Mouse (Mus musculus): Measurements from ENCODE around the gene Aftph. TPM values are rescaled to one million over a fixed set of nuclear protein-coding genes. Genes with fewer than 3 reads are reported as not detected.

Gene Aftph
- total RNA-seq, 2 experiments from 2014 or later, result 45.0 to 73.0 TPM

- ATAC-seq (replicated peaks; ENCODE audit: poor library complexity), result peak; percentile 55
Observed at GRCm38 (mm10) chr11:20729403-20729802, 12.0 kb downstream of the Aftph start.

DNA sequence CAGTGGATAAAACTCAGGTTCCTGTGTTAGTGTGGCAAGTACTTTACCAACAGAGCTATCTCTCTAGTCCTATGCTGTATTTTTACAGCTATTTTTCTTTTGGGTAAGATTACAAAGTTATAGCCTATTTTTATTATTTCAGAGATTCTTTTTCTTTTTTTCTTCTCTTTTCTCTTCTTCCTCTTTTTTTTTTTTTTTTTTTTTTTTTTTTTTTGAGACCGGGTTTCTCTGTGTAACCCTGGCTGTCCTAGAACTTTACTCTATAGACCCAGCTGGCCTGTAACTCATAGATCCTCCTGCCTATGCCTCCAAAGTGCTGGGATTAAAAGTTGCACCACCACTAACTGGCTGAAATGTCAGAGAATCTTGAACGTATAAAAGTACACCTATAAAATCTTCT, 13.3 kb downstream of the Aftph start:
- ATAC-seq (replicated peaks; ENCODE audit: poor library complexity), result no peak

GRCm38 (mm10) chr11:20723572-20723971, 17.8 kb downstream of the Aftph start:
- no peak for ATAC-seq (replicated peaks; ENCODE audit: poor library complexity)

DNA sequence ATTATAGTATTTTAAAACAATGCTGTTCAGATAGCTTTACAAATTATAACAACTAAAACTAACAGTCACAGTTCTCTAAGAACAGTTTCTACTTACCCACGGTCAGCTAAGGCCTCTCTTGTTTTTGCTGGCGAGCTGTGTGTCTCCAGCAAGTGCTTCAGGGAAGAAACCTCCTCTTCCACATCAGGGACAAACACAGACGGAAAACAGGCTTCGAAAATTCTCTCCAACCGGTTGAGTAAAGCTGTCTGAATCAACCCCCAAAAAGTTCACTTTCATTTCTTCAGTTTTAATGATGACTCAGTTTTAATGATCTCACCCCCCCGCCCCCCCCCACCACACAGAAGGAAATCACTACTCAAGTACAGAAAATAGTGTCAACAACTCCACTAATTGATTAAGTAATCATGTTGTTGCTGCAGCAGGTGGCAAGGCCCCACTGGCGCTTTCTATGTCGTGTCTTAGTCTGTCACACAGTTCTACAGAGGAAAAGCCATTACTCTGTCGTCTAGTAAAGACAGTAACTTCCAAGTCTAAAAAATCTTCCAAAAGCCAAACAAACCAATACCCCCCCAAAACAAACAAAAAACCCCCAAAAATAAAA, 29.2 kb downstream of the Aftph start:
- ATAC-seq (replicated peaks; ENCODE audit: poor library complexity), result no peak

GRCm38 (mm10) chr11:20691000-20691399, 50.4 kb downstream of the Aftph start:
- ATAC-seq (replicated peaks; ENCODE audit: poor library complexity), result peak; percentile 96

DNA sequence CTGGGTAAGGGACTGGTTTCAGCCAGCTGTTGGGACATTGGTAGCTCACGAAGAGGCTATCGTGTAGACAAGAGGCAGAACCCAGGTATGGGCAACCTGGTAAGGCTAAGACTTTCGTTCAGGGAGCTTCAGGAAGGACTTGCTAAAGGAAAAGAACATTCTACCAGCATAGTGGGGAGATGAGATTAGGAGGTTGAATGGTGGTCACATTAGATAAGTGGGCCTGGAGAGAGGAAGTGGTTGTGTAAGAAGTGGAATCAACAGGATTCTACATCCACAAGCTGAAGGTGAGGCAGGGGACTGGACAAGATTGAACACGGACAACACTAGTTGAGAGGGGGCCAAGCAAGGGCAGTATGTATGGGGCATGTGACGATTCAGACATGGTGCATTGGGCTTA, 59.7 kb downstream of the Aftph start:
- ATAC-seq (replicated peaks; ENCODE audit: poor library complexity), result no peak

DNA sequence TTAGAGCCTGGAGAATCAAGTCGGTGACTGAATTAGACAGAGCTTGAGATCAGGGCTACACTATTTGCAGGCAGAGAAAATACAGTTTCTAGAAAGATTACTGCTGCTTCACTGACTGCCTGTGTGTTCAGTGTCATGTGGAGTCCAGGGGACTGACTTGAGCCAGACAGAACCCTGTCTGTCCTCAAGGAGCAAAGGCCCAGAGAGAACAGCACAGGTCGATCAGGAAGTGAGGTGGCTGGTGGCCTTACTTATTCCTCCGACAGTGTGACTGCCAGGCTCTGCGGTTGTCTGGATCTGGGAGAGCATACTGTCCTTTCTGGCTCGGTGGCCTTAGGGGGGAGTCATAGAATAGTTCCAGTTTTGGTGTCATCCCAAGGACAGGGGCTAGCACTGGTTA, 60.6 kb downstream of the Aftph start:
- no peak for ATAC-seq (replicated peaks; ENCODE audit: poor library complexity)

DNA sequence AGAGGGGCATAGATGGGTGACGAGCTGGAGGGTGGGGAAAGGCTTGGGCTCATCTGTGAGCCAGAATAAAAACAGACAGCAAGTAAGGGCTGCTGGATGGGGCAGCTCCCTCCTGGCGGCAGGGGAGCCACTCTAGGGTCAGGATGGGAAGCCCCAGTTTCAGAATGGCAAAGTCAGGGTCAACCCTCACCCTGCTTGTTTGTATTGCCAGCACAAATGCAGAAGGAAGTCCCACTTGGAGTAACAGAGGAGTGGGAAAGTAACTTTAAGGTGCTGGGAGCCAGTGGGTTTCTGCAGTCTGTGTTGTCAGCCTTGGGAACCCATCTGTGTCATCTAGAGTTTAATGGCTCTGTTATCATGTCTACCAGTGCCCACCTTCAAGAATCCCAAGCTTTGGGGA, 62.0 kb downstream of the Aftph start:
- no peak for ATAC-seq (replicated peaks; ENCODE audit: poor library complexity)

DNA sequence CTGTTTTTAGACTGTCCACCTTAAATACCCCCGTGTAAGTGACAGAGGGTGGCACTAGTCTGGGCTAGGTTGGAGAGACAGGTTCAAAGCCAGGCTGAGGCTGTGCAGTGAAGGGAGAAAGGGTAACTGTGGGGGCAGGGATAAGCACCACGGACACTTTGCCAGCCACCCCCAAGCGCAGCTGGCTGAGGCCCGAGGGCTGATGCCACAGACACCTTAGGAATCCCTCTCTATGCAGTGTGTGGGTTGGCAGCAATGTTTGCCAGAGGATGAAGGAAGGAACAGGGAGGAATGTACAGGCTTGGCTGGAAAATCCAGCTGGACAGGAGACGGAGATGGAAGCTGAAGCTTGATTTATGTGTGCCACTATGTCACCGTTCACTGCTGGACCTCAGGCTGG, 68.9 kb downstream of the Aftph start:
- no peak for ATAC-seq (replicated peaks; ENCODE audit: poor library complexity)

DNA sequence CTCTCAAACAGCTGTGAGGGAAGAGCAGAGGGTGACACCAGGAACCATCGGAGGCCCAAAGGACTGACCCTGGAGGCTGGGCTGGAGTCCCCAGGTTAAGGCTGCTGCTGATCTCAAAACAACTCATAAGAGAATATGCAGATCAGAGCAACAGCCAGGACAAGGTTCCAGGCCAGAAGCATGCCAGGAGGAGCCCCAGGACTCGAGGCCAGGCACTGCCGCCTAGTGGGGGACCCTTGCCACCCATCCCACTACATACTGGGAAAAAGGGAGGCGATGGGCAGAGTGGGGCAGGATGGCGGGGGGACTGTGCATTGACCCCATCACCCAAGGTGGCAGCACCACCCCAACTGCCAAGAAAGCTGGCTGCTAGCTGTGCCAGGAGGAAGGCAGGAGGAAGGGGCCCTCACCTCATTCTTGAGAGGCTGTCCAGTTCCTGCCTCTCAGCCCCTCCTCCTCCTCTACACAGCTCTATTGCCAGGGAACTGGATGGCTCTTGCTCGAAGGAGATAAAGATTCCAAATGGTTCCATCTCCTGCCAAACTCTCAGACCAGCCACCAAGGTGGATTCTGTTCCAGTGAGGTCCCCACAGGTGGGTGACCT, 69.5 kb downstream of the Aftph start:
- ATAC-seq (replicated peaks; ENCODE audit: poor library complexity), result peak; percentile 52; the same call in 1 of the 2 replicates

DNA sequence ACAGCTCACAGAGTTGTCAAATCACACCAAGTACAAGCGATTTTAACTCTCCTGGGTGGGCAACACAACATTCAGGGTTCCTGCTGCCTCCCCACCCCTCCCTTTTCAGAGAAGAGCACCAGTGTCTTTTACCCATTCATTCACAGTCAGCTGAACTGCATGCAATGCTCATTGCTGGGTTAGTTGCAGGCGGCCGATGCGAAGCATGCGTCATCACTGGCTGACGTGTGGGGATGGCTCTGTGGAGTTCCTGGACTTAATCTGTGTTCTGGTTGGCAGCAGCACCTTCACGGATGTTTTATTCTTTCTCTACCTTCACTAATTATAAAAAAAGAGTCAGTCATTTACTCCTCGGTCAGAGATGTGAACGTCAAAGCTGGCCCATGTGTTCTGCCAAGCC, 76.5 kb downstream of the Aftph start:
- no peak for ATAC-seq (replicated peaks; ENCODE audit: poor library complexity)

DNA sequence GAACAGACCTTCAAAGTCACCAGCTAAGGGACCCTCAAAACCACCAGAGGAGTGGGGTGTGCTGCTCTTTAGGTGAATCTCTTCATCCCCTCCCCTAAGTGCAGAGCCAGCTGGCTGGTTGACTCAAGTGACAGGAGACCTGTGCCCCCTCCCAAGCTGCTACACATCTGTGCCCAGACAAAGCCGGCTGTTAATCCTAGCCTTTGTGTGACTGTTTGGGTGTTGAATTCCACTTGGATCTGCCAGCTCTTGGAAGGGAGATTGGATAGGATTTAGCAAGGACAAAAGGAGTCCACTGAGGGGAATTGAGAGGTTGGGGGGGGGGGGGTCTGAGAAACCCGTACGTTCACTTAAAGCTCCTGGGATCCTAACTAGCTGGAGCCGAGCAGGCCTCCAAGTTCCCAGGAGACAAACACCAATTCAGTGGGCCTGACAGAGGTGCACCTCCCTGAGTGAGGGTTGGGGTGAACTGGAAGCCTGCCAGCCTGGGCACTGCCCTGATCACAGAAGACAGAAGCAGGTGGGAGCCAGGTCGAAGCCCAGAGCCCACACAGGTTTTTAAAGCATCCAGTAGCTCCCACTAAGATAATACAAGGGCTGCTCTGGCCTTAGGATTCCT, 77.7 kb downstream of the Aftph start:
- ATAC-seq (replicated peaks; ENCODE audit: poor library complexity), result no peak

GRCm38 (mm10) chr11:20662811-20663210, 78.6 kb downstream of the Aftph start:
- no peak for ATAC-seq (replicated peaks; ENCODE audit: poor library complexity)

GRCm38 (mm10) chr11:20661652-20662051, 79.7 kb downstream of the Aftph start:
- ATAC-seq (replicated peaks; ENCODE audit: poor library complexity), result peak; percentile 84

- no peak for ATAC-seq (replicated peaks; ENCODE audit: poor library complexity)
Observed at GRCm38 (mm10) chr11:20660111-20661097, 81.0 kb downstream of the Aftph start.

DNA sequence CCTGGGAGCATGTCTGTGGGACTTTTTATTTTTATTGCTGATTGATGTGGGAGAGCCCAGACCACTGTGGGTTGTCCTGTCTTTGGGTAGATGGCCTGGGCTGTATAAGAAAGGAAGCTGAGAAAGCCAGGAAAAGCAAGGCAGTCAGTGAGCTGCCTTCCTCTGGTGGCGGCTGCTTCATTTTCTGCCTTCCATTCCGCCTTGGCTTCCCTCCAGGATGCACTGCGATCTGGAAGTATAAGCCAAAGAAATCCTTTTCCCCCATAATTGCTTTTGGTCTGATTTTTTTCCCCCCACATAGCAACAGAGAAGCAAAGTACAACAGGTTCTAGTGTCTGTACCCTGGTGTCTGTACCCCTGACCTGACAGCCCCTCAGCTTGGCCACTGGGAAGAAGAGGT, 82.3 kb downstream of the Aftph start:
- no peak for ATAC-seq (replicated peaks; ENCODE audit: poor library complexity)

- ATAC-seq (replicated peaks; ENCODE audit: poor library complexity), result peak; percentile 42
Observed at GRCm38 (mm10) chr11:20656711-20657057, 84.7 kb downstream of the Aftph start.

GRCm38 (mm10) chr11:20655795-20656710, 85.3 kb downstream of the Aftph start:
- peak; percentile 57 for ATAC-seq (replicated peaks; ENCODE audit: poor library complexity)

GRCm38 (mm10) chr11:20651166-20651565, 90.2 kb downstream of the Aftph start:
- ATAC-seq (replicated peaks; ENCODE audit: poor library complexity), result no peak

- ATAC-seq (replicated peaks; ENCODE audit: poor library complexity), result no peak
Observed at GRCm38 (mm10) chr11:20650006-20650639, 91.3 kb downstream of the Aftph start.
